Mouse (Mus musculus) splenic B cell, adult 2 months (primary cell): ENCODE results near the gene Ttc38.

Experiments
- DNase-seq: peaks from one replicate; pipeline ENCODE4 v3.0.0-alpha.2; 2011; ENCODE audit warnings: low read depth, low spot score
- H3K27me3 ChIP-seq: 2 replicates; pipeline ENCODE4 v1.6.1; 2012; ENCODE audit warnings: mild to moderate bottlenecking, low read length, moderate library complexity, mixed read lengths; ENCODE audit not compliant: control insufficient read depth, poor library complexity, insufficient read depth, severe bottlenecking
- H3K36me3 ChIP-seq: 2 replicates; pipeline ENCODE4 v1.6.1; 2012; ENCODE audit warnings: mild to moderate bottlenecking, low read length, moderate library complexity, mixed read lengths; ENCODE audit not compliant: control insufficient read depth, poor library complexity, insufficient read depth, severe bottlenecking

Gene Ttc38

DNA sequence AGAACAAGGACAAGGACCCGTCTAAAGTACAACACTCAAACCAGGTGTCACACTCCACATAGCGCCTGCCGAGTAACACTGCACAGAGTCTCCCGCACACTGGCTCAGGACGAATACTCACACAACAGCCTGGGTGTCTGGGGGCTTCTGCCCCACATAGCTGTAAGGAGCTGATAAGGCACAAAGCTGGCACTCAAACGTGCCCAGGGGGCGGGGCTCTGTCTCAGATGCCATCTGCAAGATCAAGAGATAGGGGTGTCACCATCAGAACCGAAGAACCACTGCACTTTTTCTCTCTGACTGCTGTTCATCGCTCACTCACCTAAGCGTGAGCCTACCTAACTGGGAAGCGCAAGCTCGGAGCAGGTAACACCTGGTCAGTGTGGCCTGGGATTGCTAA, 23.0 kb upstream of the Ttc38 start:
- no peak for DNase-seq
- no peaks in the 10 kb centered on the region for H3K27me3 ChIP-seq
- H3K36me3 ChIP-seq = no peaks in the 10 kb centered on the region; the same call in 1 of the 2 replicates

DNA sequence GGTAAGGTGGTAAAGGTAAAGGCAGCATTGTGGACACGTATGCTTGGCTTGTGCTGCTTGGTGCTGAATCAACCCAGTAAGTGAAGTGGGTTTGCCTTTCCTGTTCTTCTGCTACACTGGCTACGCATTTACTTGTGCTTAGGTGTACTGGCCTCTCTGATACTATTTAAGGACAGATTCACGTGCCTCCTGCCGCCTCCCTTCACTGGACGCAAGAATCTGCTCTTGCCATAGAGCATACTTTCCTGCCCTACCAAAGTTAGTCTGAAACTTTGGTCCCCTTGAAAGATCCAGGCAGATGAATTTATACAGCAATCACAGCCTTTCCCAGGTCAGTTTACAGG, 21.7 kb upstream of the Ttc38 start:
- no peaks in the 10 kb centered on the region; the same call in 1 of the 2 replicates for H3K36me3 ChIP-seq
- DNase-seq = no peak
- H3K27me3 ChIP-seq = no peaks in the 10 kb centered on the region; the same call in 1 of the 2 replicates

DNA sequence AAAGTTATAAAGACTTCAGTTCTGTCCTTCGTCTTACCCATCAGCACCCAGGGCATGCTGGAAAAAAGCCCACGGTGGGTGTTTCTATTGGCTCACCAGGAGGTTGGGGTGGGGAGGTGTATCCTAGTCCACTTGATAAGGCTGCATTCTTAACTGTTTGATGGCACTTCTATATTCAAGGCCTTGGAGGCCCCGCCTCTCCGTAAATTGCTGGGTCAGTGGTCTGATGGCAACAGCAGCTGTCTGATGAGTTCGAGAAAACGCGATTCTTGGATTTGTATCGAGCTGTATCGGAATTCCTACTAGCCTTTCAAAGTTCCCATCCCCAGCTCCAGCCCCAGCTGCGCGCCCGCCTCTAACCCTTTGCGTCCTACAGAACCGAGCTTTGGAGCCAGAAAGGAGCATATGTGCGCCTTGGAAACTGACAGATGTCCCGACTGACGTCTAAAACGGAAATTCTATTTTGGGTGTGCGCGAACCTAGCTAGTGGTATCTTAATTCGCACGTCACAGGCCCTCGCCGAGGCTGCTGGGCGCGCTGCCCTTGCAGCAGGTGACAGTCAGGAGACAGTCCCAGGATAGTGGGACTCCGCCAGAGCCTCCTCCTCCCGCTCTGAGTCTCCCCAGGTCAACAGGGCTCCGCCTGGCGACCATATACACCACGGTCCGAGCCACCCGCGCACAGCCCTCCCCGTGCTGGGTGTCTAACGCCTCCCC, 21.1 kb upstream of the Ttc38 start:
- no peaks in the 10 kb centered on the region; the same call in 1 of the 2 replicates for H3K27me3 ChIP-seq
- no peaks in the 10 kb centered on the region; the same call in 1 of the 2 replicates for H3K36me3 ChIP-seq
- DNase-seq = peak; percentile 79

DNA sequence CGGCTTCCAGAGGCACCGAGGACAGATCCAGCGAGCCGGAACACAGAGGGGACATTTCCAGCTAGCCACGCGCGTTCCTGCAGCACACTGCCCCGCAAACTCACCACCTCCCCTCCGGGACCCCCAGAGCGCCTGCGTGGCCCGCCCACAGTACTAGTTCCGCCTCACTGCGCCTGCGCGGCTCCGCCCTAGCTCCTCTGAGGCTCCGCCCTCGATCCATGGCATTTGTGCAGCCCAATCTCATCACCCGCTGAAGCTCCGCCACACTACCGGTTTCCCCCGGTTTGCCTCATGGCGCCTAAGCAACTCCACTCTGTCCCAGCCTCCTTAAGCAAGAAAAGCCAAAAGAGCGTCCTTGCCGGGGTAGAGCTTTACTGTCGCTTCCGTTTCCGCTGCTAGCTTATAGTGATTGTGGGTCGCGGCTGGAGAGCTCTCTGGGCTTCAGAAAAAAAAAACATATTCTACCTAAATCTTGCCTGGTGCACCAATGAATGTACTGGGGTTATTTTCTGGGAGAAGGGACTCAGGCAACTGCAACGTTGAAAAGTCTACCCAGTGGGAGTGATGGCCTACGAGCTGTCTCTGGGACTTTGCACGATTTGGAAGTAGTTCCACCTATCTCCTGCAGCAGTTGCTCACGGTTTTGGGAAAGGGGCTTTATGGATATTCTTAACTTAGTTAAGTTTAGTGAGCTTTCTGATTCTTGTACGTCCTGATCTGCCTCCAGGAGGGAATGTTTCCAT, 20.4 kb upstream of the Ttc38 start, which contains the start of gene Cdpf1:
Gene Cdpf1 (minus strand): TSS at position 163 of the 743 bp plus-strand sequence.
- H3K27me3 ChIP-seq = no peaks in the 10 kb centered on the region; the same call in 1 of the 2 replicates
- H3K36me3 ChIP-seq = no peaks in the 10 kb centered on the region; the same call in 1 of the 2 replicates
- DNase-seq = peak; percentile 98

DNA sequence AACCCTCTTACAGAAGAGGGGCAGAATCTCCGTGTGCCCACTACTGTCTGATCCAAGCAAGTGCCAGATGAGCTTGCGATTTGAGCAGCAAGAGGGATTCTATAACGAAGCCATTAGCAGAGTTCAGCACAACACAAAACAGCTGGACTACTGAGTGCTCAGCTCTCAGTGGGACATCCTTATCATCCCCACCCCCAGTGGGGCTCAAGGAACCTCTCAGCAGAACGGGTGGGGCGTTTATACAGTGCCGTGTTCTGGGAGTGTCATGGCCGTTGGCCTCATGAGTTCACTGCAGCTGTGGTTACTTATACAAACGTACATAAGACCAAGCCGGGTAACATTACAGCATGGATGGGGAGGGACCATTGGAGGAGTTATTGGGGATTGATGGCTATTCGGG, 18.7 kb upstream of the Ttc38 start:
- Histone ChIP-seq H3K27me3 (no peaks in the 10 kb centered on the region; the same call in 1 of the 2 replicates), H3K36me3 (no peaks in the 10 kb centered on the region)
- DNase-seq = no peak

DNA sequence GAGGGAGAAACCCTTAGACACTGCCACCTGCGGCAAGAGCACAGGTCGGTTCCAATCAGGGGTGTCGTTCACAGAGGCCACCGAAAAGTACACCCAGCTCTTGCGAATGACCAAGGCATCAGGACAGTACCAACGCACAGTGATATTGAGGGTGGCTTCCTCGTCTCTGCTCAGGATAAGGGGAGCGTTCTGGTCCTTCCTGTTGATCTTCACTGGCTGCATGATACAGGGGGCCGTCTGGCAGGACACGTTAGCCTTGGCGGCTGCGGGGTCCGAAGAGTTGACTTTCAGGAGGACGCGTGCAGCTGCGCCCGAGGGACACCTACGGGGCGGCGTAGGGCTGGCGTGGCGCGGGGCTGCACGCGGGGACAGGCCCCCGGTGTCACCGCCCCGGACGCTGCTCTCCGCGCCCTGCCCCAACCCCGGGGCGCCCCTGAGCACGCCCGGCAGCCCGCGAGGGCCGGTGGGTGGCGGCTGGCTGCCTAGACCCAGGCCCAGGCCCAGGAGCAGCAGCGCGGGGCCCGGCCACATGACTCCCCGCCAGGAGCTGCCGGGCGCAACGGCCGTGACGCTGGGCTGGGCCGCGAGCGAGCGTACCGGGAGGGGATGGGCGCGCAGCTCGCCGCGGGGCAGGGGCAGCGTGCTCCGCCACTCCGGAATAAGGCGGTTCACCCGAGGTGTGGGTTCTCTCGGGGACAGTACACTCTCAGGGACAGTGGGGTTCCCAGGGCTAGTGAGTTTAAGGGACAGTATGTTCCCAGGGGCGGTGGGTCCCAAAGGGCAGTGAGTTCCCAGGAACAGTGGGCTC, 10.7 kb upstream of the Ttc38 start, which contains the start of gene Pkdrej:
Gene Pkdrej (minus strand): TSS at position 532 of the 808 bp plus-strand sequence.
- Histone ChIP-seq H3K27me3 (no peaks in the 10 kb centered on the region), H3K36me3 (no peaks in the 10 kb centered on the region)
- no peak for DNase-seq

DNA sequence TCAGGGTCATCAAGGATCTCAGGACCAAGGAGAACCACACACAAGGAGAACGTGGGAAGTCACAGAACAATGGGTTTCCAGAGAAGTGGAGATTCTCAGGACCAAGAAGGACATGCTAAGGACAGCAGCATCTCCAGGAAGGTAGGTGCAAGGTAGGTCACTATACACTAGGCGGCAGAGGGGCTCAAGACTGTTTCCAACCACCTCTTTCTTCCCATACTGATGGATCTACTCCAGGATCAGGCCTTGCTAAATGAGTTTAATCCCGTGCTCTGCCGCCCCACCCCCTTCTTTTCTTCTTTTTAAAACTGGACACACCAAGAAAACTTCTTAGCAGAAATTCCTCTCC, 10.1 kb upstream of the Ttc38 start:
- H3K36me3 ChIP-seq = no peaks in the 10 kb centered on the region
- no peaks in the 10 kb centered on the region for H3K27me3 ChIP-seq
- DNase-seq = no peak

DNA sequence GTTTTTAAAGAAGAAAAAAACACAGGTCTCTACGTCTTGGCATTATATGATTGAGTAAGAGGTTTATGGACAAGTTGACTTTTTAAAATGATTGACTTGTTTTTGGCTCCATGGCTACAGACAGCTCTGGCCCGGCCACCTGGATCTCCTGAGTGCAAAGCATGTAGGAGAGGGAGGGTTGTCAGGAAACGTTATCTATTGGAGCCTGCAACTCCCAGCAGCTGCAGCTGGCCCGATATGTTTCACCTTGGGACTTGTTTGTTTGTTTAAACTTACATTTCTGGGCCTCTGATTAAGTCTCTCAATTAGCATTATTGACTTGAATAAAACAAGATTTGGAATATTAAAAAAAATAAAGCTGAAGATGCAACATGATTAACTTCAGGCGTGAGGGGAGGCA, 5.4 kb upstream of the Ttc38 start:
- no peaks in the 10 kb centered on the region for H3K27me3 ChIP-seq
- H3K36me3 ChIP-seq = no peaks in the 10 kb centered on the region
- DNase-seq = no peak

DNA sequence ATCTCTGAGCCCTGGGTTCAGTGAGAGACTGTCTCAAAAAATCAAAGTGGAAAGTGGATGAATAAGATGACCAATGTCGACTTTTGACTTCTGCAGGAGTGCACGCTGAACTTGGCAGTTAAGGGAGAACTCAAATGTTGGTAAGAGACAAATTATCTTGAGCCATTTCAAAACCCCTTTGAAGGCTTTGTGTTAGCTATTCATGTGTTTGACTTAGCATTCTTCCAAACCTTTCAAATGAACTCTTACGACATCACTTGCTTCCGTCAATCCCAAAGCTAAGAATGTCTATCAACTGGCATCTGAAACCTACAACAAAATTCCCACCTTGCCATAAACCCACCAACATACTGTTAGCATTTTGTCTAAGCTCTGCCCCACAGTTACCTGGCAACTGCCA, 4.0 kb upstream of the Ttc38 start:
- DNase-seq = no peak
- H3K36me3 ChIP-seq = no peaks in the 10 kb centered on the region
- H3K27me3 ChIP-seq = no peaks in the 10 kb centered on the region

DNA sequence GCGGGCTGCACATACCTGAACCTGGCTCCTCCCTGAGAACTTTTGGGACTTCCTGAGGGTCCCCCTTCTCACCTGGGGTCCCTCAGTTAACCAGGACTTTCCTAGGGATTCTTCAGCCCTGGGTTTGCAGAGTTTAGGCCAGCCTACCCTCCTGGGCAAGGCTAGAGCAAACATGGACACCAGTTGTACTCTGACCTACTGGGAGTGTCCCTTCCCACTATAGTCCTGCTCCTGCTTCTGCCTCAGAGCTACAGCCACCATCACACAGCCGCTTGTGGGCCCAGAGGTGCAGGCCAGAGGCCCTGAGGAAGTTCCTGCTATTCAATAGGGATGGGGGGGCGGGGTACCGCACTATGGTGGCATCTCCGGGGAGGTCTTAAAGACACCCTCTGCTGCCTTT, 2.6 kb upstream of the Ttc38 start:
- H3K36me3 ChIP-seq = no peaks in the 10 kb centered on the region
- H3K27me3 ChIP-seq = no peaks in the 10 kb centered on the region
- no peak for DNase-seq

DNA sequence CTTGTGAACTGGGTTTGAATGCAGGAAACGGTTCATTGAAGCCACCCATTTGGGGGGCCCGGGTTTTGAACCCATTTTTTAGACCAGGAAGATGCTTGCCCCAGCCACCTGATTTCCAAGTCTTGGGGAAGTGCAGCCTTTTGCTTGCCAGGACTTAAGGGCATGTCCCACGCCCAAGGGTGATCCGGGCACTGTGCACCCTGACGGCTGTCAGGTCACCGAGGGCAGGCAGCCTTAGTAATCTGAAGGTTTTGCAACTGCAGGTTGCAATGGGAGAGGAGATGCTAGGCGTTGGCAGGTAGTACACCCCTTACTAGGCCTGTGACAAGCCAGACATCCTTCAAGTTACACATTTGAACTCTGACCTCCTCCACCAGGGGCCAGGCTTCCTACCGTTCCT, 493 bp downstream of the Ttc38 start:
- DNase-seq = no peak
- Histone ChIP-seq H3K36me3 (peaks cover 3% of the 10 kb centered on the region), H3K27me3 (no peaks in the 10 kb centered on the region)

DNA sequence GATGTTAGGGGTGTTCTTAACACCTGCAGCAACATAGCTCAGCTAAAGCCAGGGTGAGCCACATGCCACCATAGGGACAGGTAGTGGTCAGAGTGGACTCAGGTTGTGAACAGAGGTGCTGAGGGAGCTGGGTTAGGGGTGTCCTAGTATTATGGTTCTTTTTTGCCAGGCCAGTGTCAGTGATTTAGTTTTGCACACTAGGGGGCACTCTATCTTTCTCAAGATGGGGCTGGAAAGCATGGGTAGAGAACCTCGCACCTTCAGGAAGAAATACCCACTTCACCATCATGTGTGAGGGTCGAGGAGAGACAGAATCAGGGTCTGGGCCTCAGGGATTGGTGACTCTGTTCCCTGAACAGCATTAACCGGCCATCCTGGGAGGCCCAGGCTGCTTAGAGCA, 3.2 kb downstream of the Ttc38 start:
- peak; percentile 49 for DNase-seq
- no peaks in the 10 kb centered on the region for H3K27me3 ChIP-seq
- peaks cover 3% of the 10 kb centered on the region for H3K36me3 ChIP-seq

DNA sequence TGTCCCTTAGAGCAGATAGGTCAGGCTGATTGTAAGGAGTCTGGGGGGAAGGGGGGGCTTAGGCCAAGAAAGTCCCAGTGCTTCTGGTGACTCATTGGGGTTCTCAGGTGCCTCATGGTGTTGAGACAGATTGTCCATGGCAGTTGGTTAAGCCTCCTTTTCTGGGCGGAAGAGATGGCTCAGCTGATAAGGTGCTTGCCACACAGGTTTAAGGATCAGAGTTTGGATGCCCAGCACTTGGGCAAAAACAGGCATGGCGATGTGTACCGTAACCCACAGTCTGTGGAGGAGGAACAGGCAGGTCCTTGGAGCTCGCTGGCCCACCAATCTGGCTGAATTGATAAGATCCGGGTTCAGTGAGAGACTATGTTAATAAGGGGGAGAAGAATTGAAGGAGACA, 4.8 kb downstream of the Ttc38 start:
- H3K27me3 ChIP-seq = no peaks in the 10 kb centered on the region
- no peak for DNase-seq

DNA sequence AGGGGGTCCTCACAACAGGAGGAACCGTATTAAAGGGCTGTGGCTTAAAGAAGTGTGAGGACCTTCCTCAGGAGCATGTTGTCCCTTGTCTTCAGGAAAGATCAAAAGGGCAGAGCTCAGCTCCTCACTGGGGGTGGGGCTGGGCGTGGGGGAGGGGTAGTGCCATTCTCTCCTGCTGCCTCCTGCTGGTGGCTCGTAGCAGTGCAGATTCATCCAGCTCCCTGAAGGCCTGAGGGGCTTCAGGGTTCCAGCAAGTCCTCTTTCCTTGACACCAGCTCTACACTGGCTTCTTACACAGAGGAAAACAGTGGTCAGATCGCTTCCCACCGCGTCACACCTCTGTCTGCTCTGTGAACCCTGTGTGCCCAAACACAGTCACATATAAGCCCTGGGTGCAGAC, 8.9 kb downstream of the Ttc38 start:
- no peaks in the 10 kb centered on the region for H3K27me3 ChIP-seq
- H3K36me3 ChIP-seq = peaks cover 5% of the 10 kb centered on the region
- DNase-seq = peak; percentile 43

More for the DNA sequence above, 4.8 kb downstream of the Ttc38 start:
- peaks cover 3% of the 10 kb centered on the region for H3K36me3 ChIP-seq
